Mouse (Mus musculus) Patski (cell line): Measurements from ENCODE around the gene Def8. TPM values are rescaled to one million over a fixed set of nuclear protein-coding genes. Genes with fewer than 3 reads are reported as not detected.

ENCODE experiments used
- ATAC-seq: fragments of 100-300 bp; one replicate; pipeline ENCODE4 v1.8.0; 2021
- CTCF ChIA-PET: fragments of 350-600 bp; sonication (Branson Sonifier 250); formaldehyde crosslinking; loops from one replicate; lab custom pipeline; 2022; ENCODE audit warnings: inconsistent platforms; lab: Charles Lee
- POLR2A ChIA-PET: fragments of 350-600 bp; sonication (Branson Sonifier 250); formaldehyde crosslinking; loops from one replicate; lab custom pipeline; 2022; ENCODE audit warnings: antibody characterized with exemption, inconsistent platforms; lab: Charles Lee
- DNase-seq: peaks from one replicate; pipeline ENCODE4 v3.0.0-alpha.2; 2011; ENCODE audit warnings: low read depth, low spot score
- H3K27me3 ChIP-seq: fragments of 371-371 bp; one replicate; pipeline ENCODE4 v1.5.1; 2021
- CTCF ChIP-seq: fragments of 100-300 bp; IDR thresholded peaks from one replicate; pipeline ENCODE4 v1.5.1; 2021
- in situ Hi-C: fragments of 300-500 bp; cut with MboI; formaldehyde crosslinking; loops from 3 replicates; pipeline ENCODE4 v1.11.1; 2018; ENCODE audit warnings: low pct_unique_long_range_greater_than_20kb, mixed read lengths
- polyA plus RNA-seq: library from polyadenylated mRNA; unstranded; gene quantifications from one replicate; pipeline ENCODE4 v1.2.3, GENCODE M21; 2021

Gene Def8
- polyA plus RNA-seq, 1 experiment from 2014 or later: 38.9 TPM

GRCm38 (mm10) chr8:123504591-123505195, 81.4 kb downstream of the Def8 start:
- CTCF ChIA-PET: interaction anchor here (1.6 kb wide), 2 partner anchors 10 to 22 kb away, joined by 3 to 7 read pairs; partner anchors contain the start of gene Dbndd1
- peak; percentile 91 for ATAC-seq
- no peak for TF ChIP-seq CTCF
- no peaks in the 10 kb centered on the region for H3K27me3 ChIP-seq
- DNase-seq: peak; percentile 70
- in situ Hi-C loops: no loop called here
- POLR2A ChIA-PET: interaction anchor here (0.7 kb wide), 1 partner anchor 11 kb away, joined by 3 read pairs; no protein-coding TSS in a partner anchor

GRCm38 (mm10) chr8:123505267-123505666, 81.9 kb downstream of the Def8 start:
- in situ Hi-C loops: no loop called here
- no peak for ATAC-seq
- ChIA-PET POLR2A (interaction anchor here (0.7 kb wide), 1 partner anchor 11 kb away, joined by 3 read pairs; no protein-coding TSS in a partner anchor), CTCF (interaction anchor here (1.6 kb wide), 2 partner anchors 9 to 23 kb away, joined by 3 to 7 read pairs; partner anchors contain the start of gene Dbndd1)
- no peak for TF ChIP-seq CTCF
- H3K27me3 ChIP-seq: no peaks in the 10 kb centered on the region
- DNase-seq: no peak

DNA sequence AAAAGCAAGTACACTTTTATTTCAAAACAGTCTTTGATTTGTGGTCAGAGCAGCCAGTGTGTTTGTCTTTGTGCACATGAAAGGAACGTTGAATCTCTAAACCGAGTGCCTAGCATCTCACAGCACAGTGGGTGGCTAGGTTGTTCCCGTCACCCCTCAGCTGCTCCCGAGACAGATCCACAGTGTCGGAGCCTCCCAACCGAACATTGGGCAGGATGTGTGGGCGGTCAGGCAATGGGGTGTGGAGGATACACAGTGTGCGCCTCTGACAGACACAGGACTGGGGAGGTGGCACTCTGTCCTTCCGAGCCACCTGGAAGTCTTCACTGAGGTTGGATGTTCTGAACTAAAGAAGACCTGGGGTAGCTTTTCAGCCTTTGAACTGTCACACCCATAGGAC, 82.4 kb downstream of the Def8 start:
- ATAC-seq (no peak), DNase-seq (no peak)
- in situ Hi-C loops: no loop called here
- ChIA-PET POLR2A (interaction anchor here (1.5 kb wide), 1 partner anchor 24 kb away, joined by 3 read pairs; no protein-coding TSS in a partner anchor), CTCF (interaction anchor here (1.2 to 1.6 kb wide), 3 partner anchors 9 to 23 kb away, joined by 3 to 7 read pairs (median 3); partner anchors contain the start of gene Dbndd1)
- no peak for TF ChIP-seq CTCF
- H3K27me3 ChIP-seq: no peaks in the 10 kb centered on the region

GRCm38 (mm10) chr8:123507153-123507552, 83.8 kb downstream of the Def8 start:
- in situ Hi-C loops: no loop called here
- ChIA-PET POLR2A (interaction anchor here (0.6 to 1.5 kb wide), 2 partner anchors 25 to 908 kb away, joined by 3 to 4 read pairs; no protein-coding TSS in a partner anchor), CTCF (interaction anchor here (1.2 kb wide), 1 partner anchor 25 kb away, joined by 3 read pairs; no protein-coding TSS in a partner anchor)
- no peak for TF ChIP-seq CTCF
- DNase-seq (no peak), ATAC-seq (no peak)
- no peaks in the 10 kb centered on the region for H3K27me3 ChIP-seq

GRCm38 (mm10) chr8:123510819-123511218, 87.5 kb downstream of the Def8 start:
- DNase-seq (no peak), ATAC-seq (no peak)
- CTCF ChIA-PET: interaction anchor here (1.1 kb wide), 1 partner anchor 28 kb away, joined by 3 read pairs; no protein-coding TSS in a partner anchor
- TF ChIP-seq CTCF: no peak
- in situ Hi-C loops: no loop called here
- no peaks in the 10 kb centered on the region for H3K27me3 ChIP-seq
- POLR2A ChIA-PET: no interaction called here

Other genes with a start within 250 kb of the Def8 start
- gene Dpep1, start 237.3 kb upstream of the Def8 start, polyA plus RNA-seq: not detected
- 133 TPM for gene Chmp1a, start 210.8 kb upstream of the Def8 start, polyA plus RNA-seq
- gene Spata33, start 210.7 kb upstream of the Def8 start, polyA plus RNA-seq: 5.4 TPM
- 55.8 TPM for gene Cdk10, start 198.7 kb upstream of the Def8 start, polyA plus RNA-seq
- gene Spata2l, start 187.3 kb upstream of the Def8 start, polyA plus RNA-seq: 4.7 TPM
- gene Zfp276, start 169.3 kb upstream of the Def8 start, polyA plus RNA-seq: 22.3 TPM
- gene Vps9d1, start 169.2 kb upstream of the Def8 start, polyA plus RNA-seq: 22.1 TPM
- 28.5 TPM for gene Fanca, start 105.0 kb upstream of the Def8 start, polyA plus RNA-seq
- 7.1 TPM for gene Spire2, start 90.8 kb upstream of the Def8 start, polyA plus RNA-seq
- 232 TPM for gene Tcf25, start 49.8 kb upstream of the Def8 start, polyA plus RNA-seq
- 0.05 TPM for gene Mc1r, start 16.4 kb upstream of the Def8 start, polyA plus RNA-seq
- 3.9 TPM for gene Tubb3, start 12.1 kb upstream of the Def8 start, polyA plus RNA-seq
- 63.4 TPM for gene Afg3l1, start 54.4 kb downstream of the Def8 start, polyA plus RNA-seq
- gene Dbndd1, start 91.9 kb downstream of the Def8 start, polyA plus RNA-seq: 12.1 TPM
- gene Gas8, start 95.3 kb downstream of the Def8 start, polyA plus RNA-seq: 55.7 TPM
- 73.3 TPM for gene Rhou, start 230.4 kb downstream of the Def8 start, polyA plus RNA-seq